Mouse (Mus musculus): ENCODE data around the gene Xkr8.

Xkr8 gene

GRCm38 (mm10) chr4:132735894-132736293, 3.5 kb upstream of the Xkr8 start:
- DNase-seq, result no peak

GRCm38 (mm10) chr4:132735389-132735788, 3.0 kb upstream of the Xkr8 start:
- no peak for DNase-seq

- no peak for DNase-seq
These were observed 2.4 kb upstream of the Xkr8 start for GRCm38 (mm10) chr4:132734766-132735165.

- DNase-seq, result peak; percentile 15 to 20
These were observed 875 bp upstream of the Xkr8 start for GRCm38 (mm10) chr4:132733071-132733770.

- no peak for DNase-seq
These were observed 730 bp downstream of the Xkr8 start for GRCm38 (mm10) chr4:132731616-132732015.

- no peak for DNase-seq
These were observed 4.1 kb downstream of the Xkr8 start for GRCm38 (mm10) chr4:132728233-132728632.

GRCm38 (mm10) chr4:132718251-132718650, 14.1 kb downstream of the Xkr8 start:
- no peak for DNase-seq

GRCm38 (mm10) chr4:132713181-132713580, 19.2 kb downstream of the Xkr8 start:
- DNase-seq, result no peak

- DNase-seq, result no peak
These were observed 25.5 kb downstream of the Xkr8 start for GRCm38 (mm10) chr4:132706885-132707284.

GRCm38 (mm10) chr4:132702076-132702475, 30.3 kb downstream of the Xkr8 start:
- DNase-seq, result no peak

- DNase-seq, result no peak
These were observed 39.0 kb downstream of the Xkr8 start for GRCm38 (mm10) chr4:132693366-132693765.

GRCm38 (mm10) chr4:132689634-132690033, 42.7 kb downstream of the Xkr8 start:
- DNase-seq, result no peak

- DNase-seq, result peak; percentile 13 to 16
These were observed 55.4 kb downstream of the Xkr8 start for GRCm38 (mm10) chr4:132676771-132677539.

Measured in cerebellum, postnatal 14 days (tissue).